Mouse (Mus musculus): ENCODE results near the gene Mef2c. TPM values are rescaled to one million over a fixed set of nuclear protein-coding genes. Genes with fewer than 3 reads are reported as not detected.

Gene Mef2c
- total and polyA plus RNA-seq, 3 experiments, result 99.9 to 159 (median 107) TPM

- DNase-seq (ENCODE audit: extremely low read depth), result peak; percentile 44
- Histone ChIP-seq H3K27ac (ENCODE audit: insufficient read depth, low read depth) (peak overlapping the region; percentile 76), H3K4me1 (ENCODE audit: control insufficient read depth in 1 of 2, insufficient read depth in 2 of 2) (peaks cover 18 to 75% of the 10 kb centered on the region in 2 experiments), H3K79me2 (replicated peaks; ENCODE audit: control insufficient read depth, extremely low read depth, insufficient read depth, poor library complexity, severe bottlenecking) (peaks cover 37% of the 10 kb centered on the region), H3K4me2 (ENCODE audit: insufficient read depth, low read depth, poor library complexity, severe bottlenecking) (no peak overlapping the region), H3K4me3 (replicated peaks in 1 of 3; ENCODE audit: low read depth in 2 of 3, low read length in 2 of 3, poor library complexity in 1 of 3) (no peak overlapping the region), H3K27me3 (replicated peaks) (no peaks in the 10 kb centered on the region), H3K9ac (ENCODE audit: insufficient read depth, low read depth) (no peak overlapping the region), H3K36me3 (replicated peaks in 1 of 2; ENCODE audit: control insufficient read depth in 1 of 2, insufficient read depth in 1 of 2, low read length in 1 of 2) (peaks cover 0 to 33% of the 10 kb centered on the region in 2 experiments), H3K9me3 (replicated peaks; ENCODE audit: low read length) (no peaks in the 10 kb centered on the region)
- in situ Hi-C loops (cut with MboI; ENCODE audit: low pct_ligation_motif_present, low pct_unique_long_range_greater_than_20kb, low sequenced_read_pairs), result no loop called here
- dilution Hi-C loops (cut with MboI; ENCODE audit: extremely low pct_ligation_motif_present, extremely low pct_unique_long_range_greater_than_20kb, low sequenced_read_pairs), result no loop called here
- peak; percentile 28 for TF ChIP-seq EP300 (IDR thresholded peaks at IDR 0.05; ENCODE audit: low read length)
- TF ChIP-seq JUN (IDR thresholded peaks at IDR 0.05; ENCODE audit: insufficient read depth, low read depth, low read length), result no peak
Observed at GRCm38 (mm10) chr13:83600301-83600700, 96.5 kb downstream of the Mef2c start.

- peaks cover 36% of the 10 kb centered on the region for H3K79me2 ChIP-seq (replicated peaks; ENCODE audit: control insufficient read depth, extremely low read depth, insufficient read depth, poor library complexity, severe bottlenecking)
- H3K4me1 ChIP-seq (ENCODE audit: control insufficient read depth in 1 of 2, insufficient read depth in 2 of 2), result peaks cover 13 to 75% of the 10 kb centered on the region in 2 experiments
- no peak for DNase-seq (ENCODE audit: extremely low read depth)
- no peak overlapping the region for H3K4me3 ChIP-seq (replicated peaks in 1 of 3; ENCODE audit: low read depth in 2 of 3, low read length in 2 of 3, poor library complexity in 1 of 3)
- in situ Hi-C loops (cut with MboI; ENCODE audit: low pct_ligation_motif_present, low pct_unique_long_range_greater_than_20kb, low sequenced_read_pairs), result no loop called here
- H3K4me2 ChIP-seq (ENCODE audit: insufficient read depth, low read depth, poor library complexity, severe bottlenecking), result no peak overlapping the region
- peaks cover 0 to 24% of the 10 kb centered on the region in 2 experiments for H3K36me3 ChIP-seq (replicated peaks in 1 of 2; ENCODE audit: control insufficient read depth in 1 of 2, insufficient read depth in 1 of 2, low read length in 1 of 2)
- dilution Hi-C loops (cut with MboI; ENCODE audit: extremely low pct_ligation_motif_present, extremely low pct_unique_long_range_greater_than_20kb, low sequenced_read_pairs), result no loop called here
- no peaks in the 10 kb centered on the region for H3K27me3 ChIP-seq (replicated peaks)
- no peaks in the 10 kb centered on the region for H3K9me3 ChIP-seq (replicated peaks; ENCODE audit: low read length)
- TF ChIP-seq E2F4 (IDR thresholded peaks at IDR 0.05; ENCODE audit: insufficient replicate concordance, low read depth, low read length) (no peak), CTCF (conservative IDR thresholded peaks at IDR 0.05 in 1 of 2, IDR thresholded peaks at IDR 0.05 in 1 of 2; ENCODE audit: low read depth in 2 of 2, low read length in 2 of 2) (no peak), MYC (IDR thresholded peaks at IDR 0.05; ENCODE audit: low read depth, low read length) (no peak), POLR2AphosphoS2 (IDR thresholded peaks at IDR 0.05; ENCODE audit: low read depth, low read length) (no peak), RAD21 (IDR thresholded peaks at IDR 0.05; ENCODE audit: low read depth, low read length) (no peak), ZNF384 (IDR thresholded peaks at IDR 0.05; ENCODE audit: low read depth, low read length) (no peak), ETS1 (conservative IDR thresholded peaks at IDR 0.05; ENCODE audit: low read depth, low read length) (no peak), GABPA (IDR thresholded peaks at IDR 0.05; ENCODE audit: insufficient replicate concordance, low read depth, low read length) (no peak), USF2 (conservative IDR thresholded peaks at IDR 0.05; ENCODE audit: low read depth, low read length) (no peak), PAX5 (IDR thresholded peaks at IDR 0.05; ENCODE audit: low read length) (no peak), USF1 (IDR thresholded peaks at IDR 0.05; ENCODE audit: low read depth, low read length) (no peak), MAFK (IDR thresholded peaks at IDR 0.05; ENCODE audit: insufficient replicate concordance, low read length) (no peak), BHLHE40 (IDR thresholded peaks at IDR 0.05; ENCODE audit: low read depth, low read length) (no peak), SIN3A (IDR thresholded peaks at IDR 0.05; ENCODE audit: low read length) (no peak), TCF12 (IDR thresholded peaks at IDR 0.05; ENCODE audit: low read depth, low read length) (no peak), MAZ (IDR thresholded peaks at IDR 0.05; ENCODE audit: low read depth, low read length) (no peak), NELFE (IDR thresholded peaks at IDR 0.05; ENCODE audit: low read depth, low read length) (no peak), TBP (conservative IDR thresholded peaks at IDR 0.05; ENCODE audit: low read depth, low read length) (no peak)
- no peak overlapping the region for H3K27ac ChIP-seq (ENCODE audit: insufficient read depth, low read depth)
- H3K9ac ChIP-seq (ENCODE audit: insufficient read depth, low read depth), result no peak overlapping the region
Observed at GRCm38 (mm10) chr13:83601741-83602140, 97.9 kb downstream of the Mef2c start.

All from CH12.LX (cell line).